Mouse (Mus musculus): ENCODE measurements at regions not wholly inside any gene's neighbourhood (a gene's known extent, or its start where the extent isn't known, plus 50 kb on each side); places are given as distances from the start of the nearest gene placed in this dataset.
"Not testable (repeated sequence)": the region's sequence is repeated elsewhere in the genome, so short reads cannot be mapped to it uniquely, and the experiment has no call there.

- not testable (repeated sequence) for H3K27ac ChIP-seq (replicated peaks); H3K27me3 ChIP-seq; H3K4me2 ChIP-seq (replicated peaks); H3K36me3 ChIP-seq; H3K4me1 ChIP-seq; H3K4me3 ChIP-seq; H3K9ac ChIP-seq (replicated peaks); H3K9me3 ChIP-seq; ATAC-seq (ENCODE audit: low FRiP score, low read depth)
These were observed 670.2 kb upstream of the Chrm3 start for GRCm38 (mm10) chr13:11030874-11031273.

- no peak overlapping the region for H3K27ac ChIP-seq (replicated peaks)
- H3K4me1 ChIP-seq = no peaks in the 10 kb centered on the region
- WGBS = 80% methylated on average over 4 of the region's 4 CpGs
- no peaks in the 10 kb centered on the region for H3K36me3 ChIP-seq
- no peak overlapping the region for H3K9ac ChIP-seq (replicated peaks)
- no peaks in the 10 kb centered on the region for H3K9me3 ChIP-seq
- H3K4me2 ChIP-seq (replicated peaks) = no peak overlapping the region
- ATAC-seq (ENCODE audit: low FRiP score, low read depth) = no peak
- no peaks in the 10 kb centered on the region for H3K27me3 ChIP-seq
- H3K4me3 ChIP-seq = no peak overlapping the region
These were observed 669.7 kb upstream of the Chrm3 start for GRCm38 (mm10) chr13:11030381-11030780.

- Histone ChIP-seq H3K36me3 (no peaks in the 10 kb centered on the region), H3K4me1 (no peaks in the 10 kb centered on the region), H3K9me3 (no peaks in the 10 kb centered on the region), H3K4me3 (no peak overlapping the region), H3K4me2 (replicated peaks) (no peak overlapping the region), H3K27me3 (no peaks in the 10 kb centered on the region), H3K9ac (replicated peaks) (no peak overlapping the region), H3K27ac (replicated peaks) (no peak overlapping the region)
- no peak for ATAC-seq (ENCODE audit: low FRiP score, low read depth)
- 74% methylated on average over 3 of the region's 3 CpGs for WGBS
These were observed 665.3 kb upstream of the Chrm3 start for GRCm38 (mm10) chr13:11025918-11026317.

- Histone ChIP-seq H3K4me2 (replicated peaks) (no peak overlapping the region), H3K27me3 (no peaks in the 10 kb centered on the region), H3K4me1 (no peaks in the 10 kb centered on the region), H3K4me3 (no peak overlapping the region), H3K36me3 (no peaks in the 10 kb centered on the region), H3K27ac (replicated peaks) (no peak overlapping the region), H3K9ac (replicated peaks) (no peak overlapping the region), H3K9me3 (no peaks in the 10 kb centered on the region)
- ATAC-seq (ENCODE audit: low FRiP score, low read depth) = no peak
- WGBS = 85% methylated on average over 2 of the region's 2 CpGs
These were observed 663.8 kb upstream of the Chrm3 start for GRCm38 (mm10) chr13:11024441-11024840.

- H3K9me3 ChIP-seq = no peaks in the 10 kb centered on the region
- H3K4me1 ChIP-seq = no peaks in the 10 kb centered on the region
- no peak overlapping the region for H3K4me2 ChIP-seq (replicated peaks)
- no peak overlapping the region for H3K9ac ChIP-seq (replicated peaks)
- H3K27ac ChIP-seq (replicated peaks) = no peak overlapping the region
- 89% methylated on average over 7 of the region's 7 CpGs for whole genome bisulfite sequencing
- H3K4me3 ChIP-seq = no peak overlapping the region
- H3K36me3 ChIP-seq = no peaks in the 10 kb centered on the region
- no peaks in the 10 kb centered on the region for H3K27me3 ChIP-seq
- ATAC-seq (ENCODE audit: low FRiP score, low read depth) = no peak
These were observed 656.9 kb upstream of the Chrm3 start for GRCm38 (mm10) chr13:11017584-11017983.

GRCm38 (mm10) chr13:11005374-11005773 lies 644.7 kb upstream of the Chrm3 start:
- Histone ChIP-seq H3K4me1 (no peaks in the 10 kb centered on the region), H3K4me2 (replicated peaks) (no peak overlapping the region), H3K27me3 (no peaks in the 10 kb centered on the region), H3K27ac (replicated peaks) (no peak overlapping the region), H3K9me3 (no peaks in the 10 kb centered on the region), H3K9ac (replicated peaks) (no peak overlapping the region), H3K36me3 (no peaks in the 10 kb centered on the region), H3K4me3 (no peak overlapping the region)
- no peak for ATAC-seq (ENCODE audit: low FRiP score, low read depth)
- WGBS = 19% methylated on average over 4 of the region's 4 CpGs

- no peak for ATAC-seq (ENCODE audit: low FRiP score, low read depth)
- WGBS = 84% methylated on average over 3 of the region's 3 CpGs
- Histone ChIP-seq H3K4me2 (replicated peaks) (no peak overlapping the region), H3K4me3 (no peak overlapping the region), H3K9ac (replicated peaks) (no peak overlapping the region), H3K27me3 (no peaks in the 10 kb centered on the region), H3K9me3 (no peaks in the 10 kb centered on the region), H3K4me1 (no peaks in the 10 kb centered on the region), H3K36me3 (no peaks in the 10 kb centered on the region), H3K27ac (replicated peaks) (no peak overlapping the region)
These were observed 630.5 kb upstream of the Chrm3 start for GRCm38 (mm10) chr13:10991151-10991550.

- no peak for ATAC-seq (ENCODE audit: low FRiP score, low read depth)
- Histone ChIP-seq H3K4me1 (no peaks in the 10 kb centered on the region), H3K4me2 (replicated peaks) (no peak overlapping the region), H3K27me3 (no peaks in the 10 kb centered on the region), H3K27ac (replicated peaks) (no peak overlapping the region), H3K4me3 (no peak overlapping the region), H3K9ac (replicated peaks) (no peak overlapping the region), H3K9me3 (no peaks in the 10 kb centered on the region), H3K36me3 (no peaks in the 10 kb centered on the region)
- 94% methylated on average over 4 of the region's 4 CpGs for WGBS
These were observed 629.9 kb upstream of the Chrm3 start for GRCm38 (mm10) chr13:10990503-10991025.

- WGBS = 78% methylated on average over 6 of the region's 6 CpGs
- no peak for ATAC-seq (ENCODE audit: low FRiP score, low read depth)
These were observed 628.6 kb upstream of the Chrm3 start for GRCm38 (mm10) chr13:10989095-10989814.

GRCm38 (mm10) chr13:10983736-10984135 lies 623.1 kb upstream of the Chrm3 start:
- Histone ChIP-seq H3K27ac (replicated peaks) (no peak overlapping the region), H3K36me3 (no peaks in the 10 kb centered on the region), H3K4me3 (no peak overlapping the region), H3K4me2 (replicated peaks) (no peak overlapping the region), H3K27me3 (no peaks in the 10 kb centered on the region), H3K9ac (replicated peaks) (no peak overlapping the region), H3K4me1 (no peaks in the 10 kb centered on the region), H3K9me3 (no peaks in the 10 kb centered on the region)
- no peak for ATAC-seq (ENCODE audit: low FRiP score, low read depth)

More at GRCm38 (mm10) chr13:10989095-10989814, 628.6 kb upstream of the Chrm3 start:
- no peaks in the 10 kb centered on the region for H3K9me3 ChIP-seq
- no peak overlapping the region for H3K4me3 ChIP-seq
- H3K27ac ChIP-seq (replicated peaks) = no peak overlapping the region
- no peak overlapping the region for H3K9ac ChIP-seq (replicated peaks)
- no peaks in the 10 kb centered on the region for H3K27me3 ChIP-seq
- no peaks in the 10 kb centered on the region for H3K36me3 ChIP-seq
- no peaks in the 10 kb centered on the region for H3K4me1 ChIP-seq
- no peak overlapping the region for H3K4me2 ChIP-seq (replicated peaks)

GRCm38 (mm10) chr13:10982543-10982942 lies 621.9 kb upstream of the Chrm3 start:
- no peak overlapping the region for H3K4me2 ChIP-seq (replicated peaks)
- no peak for ATAC-seq (ENCODE audit: low FRiP score, low read depth)
- WGBS = 81% methylated on average over 4 of the region's 4 CpGs

GRCm38 (mm10) chr13:10971932-10972331 lies 611.3 kb upstream of the Chrm3 start:
- Histone ChIP-seq H3K4me1 (no peaks in the 10 kb centered on the region), H3K9ac (replicated peaks) (no peak overlapping the region), H3K4me3 (no peak overlapping the region), H3K36me3 (no peaks in the 10 kb centered on the region), H3K27ac (replicated peaks) (no peak overlapping the region), H3K9me3 (no peaks in the 10 kb centered on the region), H3K27me3 (no peaks in the 10 kb centered on the region), H3K4me2 (replicated peaks) (no peak overlapping the region)
- WGBS = 74% methylated on average over 3 of the region's 3 CpGs
- ATAC-seq (ENCODE audit: low FRiP score, low read depth) = no peak

More at GRCm38 (mm10) chr13:10982543-10982942, 621.9 kb upstream of the Chrm3 start:
- H3K9me3 ChIP-seq = no peaks in the 10 kb centered on the region
- H3K27ac ChIP-seq (replicated peaks) = no peak overlapping the region
- H3K27me3 ChIP-seq = no peaks in the 10 kb centered on the region
- H3K4me3 ChIP-seq = no peak overlapping the region
- no peaks in the 10 kb centered on the region for H3K4me1 ChIP-seq
- no peaks in the 10 kb centered on the region for H3K36me3 ChIP-seq
- H3K9ac ChIP-seq (replicated peaks) = no peak overlapping the region

- no peak overlapping the region for H3K4me3 ChIP-seq
- H3K36me3 ChIP-seq = no peaks in the 10 kb centered on the region
- H3K27me3 ChIP-seq = no peaks in the 10 kb centered on the region
- H3K9ac ChIP-seq (replicated peaks) = no peak overlapping the region
- ATAC-seq (ENCODE audit: low FRiP score, low read depth) = no peak
- H3K9me3 ChIP-seq = no peaks in the 10 kb centered on the region
- H3K4me1 ChIP-seq = no peaks in the 10 kb centered on the region
- no peak overlapping the region for H3K27ac ChIP-seq (replicated peaks)
- no peak overlapping the region for H3K4me2 ChIP-seq (replicated peaks)
- WGBS = 87% methylated on average over 3 of the region's 3 CpGs
These were observed 610.1 kb upstream of the Chrm3 start for GRCm38 (mm10) chr13:10970721-10971120.

Data from midbrain, embryonic 12.5 days (tissue).